Mouse (Mus musculus): ENCODE data around the gene Gucd1. TPM values are rescaled to one million over a fixed set of nuclear protein-coding genes. Genes with fewer than 3 reads are reported as not detected.
A peak's percentile ranks its signal among the peaks of the same experiment; 100 is the strongest.
"Not testable (repeated sequence)": the region's sequence is repeated elsewhere in the genome, so short reads cannot be mapped to it uniquely, and the experiment has no call there.

Gene Gucd1
- total RNA-seq, 2 experiments from 2014 or later, result 13.9 to 14.8 TPM

DNA sequence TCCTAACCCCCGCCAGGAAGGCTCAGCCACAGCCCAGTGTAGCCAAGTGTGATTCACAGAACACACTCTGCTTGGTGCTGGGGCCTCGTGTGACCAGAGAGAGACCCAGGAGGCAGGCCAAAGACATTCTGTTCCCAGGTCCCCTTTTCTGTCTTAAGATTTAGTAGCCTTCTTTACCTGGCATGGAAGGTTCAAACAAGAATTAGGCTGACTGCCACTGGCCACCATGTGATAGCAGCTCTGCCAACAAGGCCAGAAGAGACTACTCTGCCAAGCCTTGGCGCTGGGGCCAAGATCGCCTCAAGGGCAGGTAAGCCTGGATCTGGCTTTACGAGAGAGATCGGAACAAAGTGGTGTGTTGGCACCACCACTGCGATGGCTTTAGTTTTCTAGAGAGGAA, 7.3 kb downstream of the Gucd1 start:
- no peak for ATAC-seq (replicated peaks; ENCODE audit: low FRiP score, low TSS enrichment, poor library complexity, severe bottlenecking)

DNA sequence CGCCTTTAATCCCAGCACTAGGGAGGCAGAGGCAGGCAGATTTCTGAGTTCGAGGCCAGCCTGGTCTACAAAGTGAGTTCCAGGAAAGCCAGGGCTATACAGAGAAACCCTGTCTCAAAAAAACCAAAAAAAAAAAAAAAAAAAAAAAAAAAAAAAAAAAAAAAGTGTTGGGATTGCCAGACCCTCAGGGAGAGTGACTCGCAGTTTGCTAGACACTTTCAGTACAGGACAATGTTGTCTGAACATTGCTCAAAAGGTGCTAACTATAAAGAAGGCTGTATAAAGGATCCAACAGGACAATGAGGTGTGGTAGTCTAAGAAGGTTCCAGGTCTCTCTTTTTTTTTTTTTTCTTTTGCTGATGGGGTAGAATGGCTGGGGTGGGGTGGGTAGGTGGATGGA, 11.8 kb downstream of the Gucd1 start:
- ATAC-seq (replicated peaks; ENCODE audit: low FRiP score, low TSS enrichment, poor library complexity, severe bottlenecking), result not testable (repeated sequence)

DNA sequence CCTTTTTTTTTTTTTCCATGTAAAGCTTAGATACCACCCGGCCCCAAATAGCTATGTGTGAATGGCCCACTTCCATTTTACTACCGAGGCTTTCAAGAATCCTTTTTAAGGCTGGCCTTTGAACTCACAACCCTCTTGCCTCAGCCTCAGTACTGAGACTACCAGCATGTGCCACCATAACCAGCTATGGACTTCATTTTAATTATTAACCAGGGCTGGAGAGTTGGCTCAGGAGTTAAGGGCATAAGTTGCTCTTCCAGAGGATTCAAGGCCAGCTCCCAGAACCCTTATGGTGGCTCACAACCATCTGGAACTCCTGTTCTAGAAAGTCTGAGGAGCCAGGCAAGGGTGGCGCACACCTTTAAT, 12.7 kb downstream of the Gucd1 start:
- no peak for ATAC-seq (replicated peaks; ENCODE audit: low FRiP score, low TSS enrichment, poor library complexity, severe bottlenecking)

DNA sequence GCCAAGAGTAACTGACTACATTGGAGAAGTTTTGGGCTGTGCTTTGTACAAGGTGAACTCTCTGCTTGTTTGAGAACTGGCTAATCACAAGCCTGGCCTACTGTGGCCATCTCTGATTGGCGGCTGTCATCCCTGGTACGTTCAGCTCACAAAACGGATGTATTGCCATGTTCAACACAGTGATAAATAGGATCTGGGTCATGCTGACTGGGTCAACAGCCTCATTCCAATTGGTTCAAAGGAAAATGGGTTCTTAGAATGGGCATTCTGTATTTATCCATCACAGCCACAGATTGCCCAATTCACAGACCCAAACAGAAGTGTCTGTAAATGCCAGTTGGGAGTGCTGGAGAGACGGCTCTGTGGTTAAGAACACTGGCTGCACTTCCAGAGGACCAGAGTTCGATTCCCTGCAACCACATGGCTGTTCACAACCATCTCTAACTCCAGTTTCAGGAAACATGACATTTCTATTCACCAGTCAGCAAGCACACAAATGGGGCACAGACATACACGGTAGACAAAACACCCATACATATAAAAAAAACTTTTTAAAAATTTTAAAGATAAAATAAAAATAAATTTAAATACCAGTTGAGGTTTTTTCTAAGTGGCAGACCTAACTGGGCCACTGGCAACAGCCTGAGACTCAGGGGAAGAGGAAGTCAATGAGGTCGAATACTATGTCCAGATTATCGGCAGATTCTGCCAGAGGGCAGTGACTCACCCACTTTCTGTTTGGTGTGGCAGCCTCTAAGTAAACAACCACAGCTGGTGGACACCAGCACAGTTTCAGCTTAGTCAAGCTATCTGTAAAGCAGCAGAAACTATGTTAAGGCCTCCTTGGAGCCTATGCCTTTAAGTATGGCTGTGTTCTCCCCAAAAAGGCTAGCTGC, 13.3 kb downstream of the Gucd1 start:
- ATAC-seq (replicated peaks; ENCODE audit: low FRiP score, low TSS enrichment, poor library complexity, severe bottlenecking), result 0 out of 2 replicates have a peak, but pooled peaks have one; percentile 20

DNA sequence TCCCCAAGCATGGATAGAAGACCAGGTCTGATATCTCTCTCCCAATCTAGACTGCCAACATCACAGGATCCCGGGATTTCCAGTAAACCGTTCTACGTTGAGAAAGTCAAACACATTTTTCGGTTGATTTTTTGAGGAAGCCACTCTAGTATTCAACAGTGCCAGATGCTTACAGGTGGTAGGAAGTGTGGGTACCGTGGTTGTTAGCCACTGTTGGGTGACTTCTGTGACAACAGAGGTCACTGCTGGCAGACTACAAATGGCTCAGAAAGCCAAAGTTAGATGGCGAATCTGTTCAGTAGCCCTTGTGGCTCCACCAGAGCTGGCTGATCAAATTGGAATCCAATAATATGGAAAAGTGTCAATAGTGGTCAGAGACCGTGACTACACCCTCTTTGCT, 14.1 kb downstream of the Gucd1 start:
- no peak for ATAC-seq (replicated peaks; ENCODE audit: low FRiP score, low TSS enrichment, poor library complexity, severe bottlenecking)

DNA sequence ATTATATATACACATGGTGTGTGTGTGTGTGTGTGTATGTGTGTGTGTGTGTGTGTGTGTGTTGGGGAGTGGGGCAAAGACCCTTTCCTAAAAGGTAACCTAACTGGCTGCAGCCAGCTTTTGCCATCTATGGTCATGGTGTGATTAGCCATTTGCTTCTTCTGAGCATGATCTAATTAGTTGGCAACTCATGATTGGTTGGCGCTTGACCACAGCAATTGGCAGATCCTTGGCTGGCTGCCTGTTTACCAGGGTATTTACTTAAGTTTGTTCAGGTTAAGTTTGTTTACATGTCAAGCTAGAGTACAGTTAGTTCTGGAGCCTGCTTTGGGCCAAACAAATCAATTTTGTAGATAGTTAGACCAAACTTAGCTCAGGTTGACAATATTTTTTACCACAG, 16.1 kb downstream of the Gucd1 start:
- ATAC-seq (replicated peaks; ENCODE audit: low FRiP score, low TSS enrichment, poor library complexity, severe bottlenecking), result no peak

DNA sequence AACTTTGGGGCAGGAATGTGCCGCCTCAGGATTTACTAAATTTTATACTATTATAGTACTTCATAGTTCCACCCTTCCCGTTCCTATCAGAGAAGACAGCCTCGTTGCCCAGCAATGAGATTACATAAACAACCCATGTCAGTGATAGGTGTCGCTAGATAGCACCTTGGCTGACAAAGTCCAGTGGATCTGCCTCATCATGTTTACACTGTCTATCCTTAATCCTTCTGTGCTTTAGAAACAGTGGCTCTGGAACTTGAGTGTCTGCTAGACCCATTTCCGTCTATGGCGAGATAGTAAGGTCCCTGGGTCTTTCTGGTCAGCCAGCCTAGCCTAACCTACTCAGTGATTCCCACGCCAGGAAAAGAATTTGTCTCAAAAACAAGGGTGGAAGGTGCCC, 17.4 kb downstream of the Gucd1 start:
- peak; percentile 89 for ATAC-seq (replicated peaks; ENCODE audit: low FRiP score, low TSS enrichment, poor library complexity, severe bottlenecking)

DNA sequence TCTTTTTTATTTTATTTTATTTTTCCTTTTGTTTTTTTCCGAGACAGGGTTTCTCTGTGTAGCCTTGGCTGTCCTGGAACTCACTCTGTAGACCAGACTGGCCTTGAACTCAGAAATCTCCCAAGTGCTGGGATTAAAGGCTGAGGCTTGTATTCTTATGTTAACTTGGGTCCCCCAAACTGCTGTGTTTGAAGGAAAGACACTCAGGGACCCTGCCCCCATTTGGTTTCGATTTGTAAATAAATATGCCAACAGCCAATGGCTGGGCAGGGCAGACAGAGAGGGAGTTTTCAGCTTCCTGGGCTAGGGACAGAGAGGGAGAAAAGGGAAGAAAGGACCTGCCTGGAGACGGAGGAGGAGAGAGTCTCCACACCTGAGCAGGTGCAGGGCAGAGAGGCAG, 18.0 kb downstream of the Gucd1 start:
- ATAC-seq (replicated peaks; ENCODE audit: low FRiP score, low TSS enrichment, poor library complexity, severe bottlenecking), result no peak

DNA sequence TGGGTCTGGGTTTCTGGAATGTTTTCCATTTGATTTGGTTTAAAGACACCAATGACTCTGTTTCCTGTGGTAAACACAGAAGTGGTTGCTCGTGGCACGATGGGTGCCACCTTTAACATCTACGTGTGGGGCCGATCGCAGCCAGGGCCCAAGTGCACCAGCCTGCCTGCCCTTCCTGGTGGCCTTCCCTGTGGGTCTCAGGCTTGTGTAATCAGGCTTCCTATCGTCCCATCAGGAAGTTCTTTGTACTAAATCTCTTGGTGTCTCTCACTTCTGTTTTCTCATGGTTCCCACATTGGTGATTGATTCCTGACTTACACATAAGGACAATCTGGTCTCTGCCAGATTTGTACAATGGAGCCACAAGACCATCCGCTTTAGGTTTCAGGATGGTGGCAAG, 18.6 kb downstream of the Gucd1 start:
- not testable (repeated sequence) for ATAC-seq (replicated peaks; ENCODE audit: low FRiP score, low TSS enrichment, poor library complexity, severe bottlenecking)

DNA sequence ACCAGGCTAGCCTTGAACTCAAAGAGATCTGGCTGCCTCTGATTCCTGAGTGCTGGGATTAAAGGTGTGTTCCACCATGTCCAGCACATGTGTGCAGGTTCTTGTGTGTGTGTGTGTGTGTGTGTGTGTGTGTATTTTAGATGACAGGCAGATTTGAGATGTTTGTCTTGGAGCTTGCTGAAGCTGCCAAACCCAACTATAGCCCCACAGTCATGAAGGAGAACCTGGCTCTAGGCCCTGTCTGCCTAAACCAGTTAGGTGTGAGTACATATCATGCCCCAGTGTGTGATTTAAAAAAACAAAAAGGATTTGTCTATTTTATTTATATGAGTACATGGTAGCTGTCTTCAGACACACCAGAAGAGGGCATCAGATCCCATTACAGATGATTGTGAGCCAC, 21.9 kb downstream of the Gucd1 start:
- no peak for ATAC-seq (replicated peaks; ENCODE audit: low FRiP score, low TSS enrichment, poor library complexity, severe bottlenecking)

DNA sequence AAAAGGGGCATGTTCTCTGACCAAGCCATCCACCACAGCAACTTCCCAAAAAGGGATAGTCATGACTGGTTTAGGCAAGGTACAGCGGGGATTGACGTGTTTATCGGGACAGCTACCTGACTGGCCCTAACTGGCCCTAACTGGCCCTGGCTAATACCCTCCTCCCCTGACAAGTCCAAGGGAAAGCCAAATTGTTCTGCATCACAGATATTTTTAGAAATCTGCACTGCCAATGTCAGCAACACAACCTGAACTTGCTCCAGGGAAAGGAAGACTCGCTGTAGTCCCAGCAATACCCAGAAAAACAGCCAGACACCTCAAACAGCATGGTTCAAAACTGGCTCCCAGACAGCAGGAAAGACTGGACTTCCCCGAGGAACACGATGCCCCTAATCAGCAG, 22.5 kb downstream of the Gucd1 start:
- no peak for ATAC-seq (replicated peaks; ENCODE audit: low FRiP score, low TSS enrichment, poor library complexity, severe bottlenecking)

DNA sequence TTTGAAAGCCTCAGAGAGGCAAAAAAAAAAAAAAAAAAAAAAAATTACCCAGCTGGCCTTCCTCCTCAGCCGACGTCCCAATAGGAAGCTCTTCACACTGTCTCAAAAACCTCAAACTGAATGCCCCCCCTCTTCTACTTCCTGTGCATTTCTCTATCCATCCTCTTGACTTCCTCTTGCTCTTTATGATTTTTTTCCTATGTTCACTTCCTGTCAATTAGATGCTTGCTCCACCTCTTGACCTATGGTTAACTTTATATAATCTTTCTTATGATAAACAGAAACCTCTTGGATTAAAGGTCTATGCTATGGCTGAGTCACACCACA, 25.9 kb downstream of the Gucd1 start:
- no peak for ATAC-seq (replicated peaks; ENCODE audit: low FRiP score, low TSS enrichment, poor library complexity, severe bottlenecking)

DNA sequence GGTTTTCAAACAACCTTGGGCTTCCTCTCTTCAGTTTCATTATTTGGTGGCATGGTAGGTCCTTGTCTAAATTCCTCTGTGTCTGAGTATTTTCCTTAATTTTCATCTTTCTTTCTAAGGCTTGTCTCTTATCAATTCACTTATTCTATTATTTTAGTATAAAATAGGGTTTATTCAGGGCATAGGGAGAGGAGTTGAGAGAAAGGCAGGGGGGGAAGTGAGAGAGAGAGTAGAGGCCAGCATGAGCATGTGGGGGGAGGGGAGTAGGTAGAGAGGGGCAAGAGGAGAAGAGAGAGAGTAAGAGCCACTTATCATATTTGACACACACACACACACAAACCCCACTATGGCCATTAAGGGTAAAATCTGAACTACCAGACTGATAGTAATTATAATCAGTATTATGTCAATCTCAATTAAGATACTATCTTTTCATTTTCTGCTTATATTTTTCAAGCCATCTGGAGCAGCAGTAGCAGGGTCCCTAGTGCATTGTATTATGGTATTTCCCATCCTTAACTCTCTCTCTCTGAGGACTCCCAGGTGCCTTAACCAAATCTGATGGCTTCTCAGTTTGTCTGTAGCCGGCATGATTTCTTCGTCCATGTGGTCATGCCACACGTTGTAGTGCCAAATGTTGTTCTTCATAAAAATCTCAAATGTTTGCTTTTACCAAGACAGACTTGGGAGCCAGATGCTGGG, 26.4 kb downstream of the Gucd1 start:
- no peak for ATAC-seq (replicated peaks; ENCODE audit: low FRiP score, low TSS enrichment, poor library complexity, severe bottlenecking)

DNA sequence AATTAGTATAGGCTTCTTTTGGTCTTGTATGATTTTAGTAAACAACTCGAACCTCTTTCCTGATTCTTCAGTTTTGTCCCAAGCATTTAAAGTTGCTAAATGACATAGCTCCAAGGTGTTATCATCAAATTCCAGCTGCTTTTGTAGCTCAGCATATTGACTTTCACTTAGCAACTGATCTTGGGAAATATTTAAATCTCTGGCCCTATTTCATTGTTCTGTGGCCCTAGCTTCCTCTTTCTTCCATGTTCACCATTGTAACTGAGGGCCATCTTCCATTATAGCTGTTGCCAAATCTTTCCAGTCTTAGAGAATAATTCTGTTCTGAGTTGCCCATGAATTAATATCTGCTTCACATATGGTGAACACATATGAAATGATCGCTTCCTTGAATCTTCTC, 27.0 kb downstream of the Gucd1 start:
- no peak for ATAC-seq (replicated peaks; ENCODE audit: low FRiP score, low TSS enrichment, poor library complexity, severe bottlenecking)

DNA sequence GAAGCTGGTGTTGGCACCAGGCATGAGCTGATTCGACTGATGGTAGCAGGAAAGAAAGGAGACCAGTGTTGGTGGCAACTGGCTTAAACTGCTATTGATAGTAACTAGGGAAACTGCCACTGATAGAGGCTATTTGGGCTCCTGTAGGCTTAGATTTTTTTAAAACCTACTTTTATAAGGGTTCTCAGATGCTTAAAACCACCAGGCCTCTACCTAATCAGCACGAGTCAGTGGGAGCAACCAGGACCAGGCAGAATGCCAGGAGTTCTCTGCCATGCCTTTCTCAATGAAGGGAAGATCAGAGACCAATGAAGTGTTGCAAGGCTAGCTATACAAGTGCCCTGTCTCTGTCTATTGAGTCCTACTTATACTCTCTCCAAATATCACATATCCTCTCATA, 28.2 kb downstream of the Gucd1 start:
- ATAC-seq (replicated peaks; ENCODE audit: low FRiP score, low TSS enrichment, poor library complexity, severe bottlenecking), result peak; percentile 80

DNA sequence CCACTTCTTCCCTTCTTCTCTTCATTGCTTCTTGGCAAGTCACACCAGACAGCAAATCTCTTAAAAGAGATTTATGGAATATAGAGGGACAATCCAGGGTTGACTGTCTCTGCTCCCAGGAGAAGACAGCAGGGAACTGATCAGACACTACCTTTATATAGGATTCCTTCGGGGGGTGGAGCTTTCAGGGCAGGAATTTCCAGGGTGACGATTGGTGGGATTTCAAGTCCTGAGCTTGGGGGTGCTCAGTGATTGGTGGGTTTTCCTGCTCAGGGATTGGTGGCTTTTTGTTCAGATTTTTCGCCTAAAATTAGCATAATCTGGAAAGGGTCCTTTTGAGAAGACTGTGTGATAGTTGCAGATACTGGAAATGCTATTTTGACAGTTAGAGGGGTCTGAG, 30.6 kb downstream of the Gucd1 start:
- no peak for ATAC-seq (replicated peaks; ENCODE audit: low FRiP score, low TSS enrichment, poor library complexity, severe bottlenecking)

DNA sequence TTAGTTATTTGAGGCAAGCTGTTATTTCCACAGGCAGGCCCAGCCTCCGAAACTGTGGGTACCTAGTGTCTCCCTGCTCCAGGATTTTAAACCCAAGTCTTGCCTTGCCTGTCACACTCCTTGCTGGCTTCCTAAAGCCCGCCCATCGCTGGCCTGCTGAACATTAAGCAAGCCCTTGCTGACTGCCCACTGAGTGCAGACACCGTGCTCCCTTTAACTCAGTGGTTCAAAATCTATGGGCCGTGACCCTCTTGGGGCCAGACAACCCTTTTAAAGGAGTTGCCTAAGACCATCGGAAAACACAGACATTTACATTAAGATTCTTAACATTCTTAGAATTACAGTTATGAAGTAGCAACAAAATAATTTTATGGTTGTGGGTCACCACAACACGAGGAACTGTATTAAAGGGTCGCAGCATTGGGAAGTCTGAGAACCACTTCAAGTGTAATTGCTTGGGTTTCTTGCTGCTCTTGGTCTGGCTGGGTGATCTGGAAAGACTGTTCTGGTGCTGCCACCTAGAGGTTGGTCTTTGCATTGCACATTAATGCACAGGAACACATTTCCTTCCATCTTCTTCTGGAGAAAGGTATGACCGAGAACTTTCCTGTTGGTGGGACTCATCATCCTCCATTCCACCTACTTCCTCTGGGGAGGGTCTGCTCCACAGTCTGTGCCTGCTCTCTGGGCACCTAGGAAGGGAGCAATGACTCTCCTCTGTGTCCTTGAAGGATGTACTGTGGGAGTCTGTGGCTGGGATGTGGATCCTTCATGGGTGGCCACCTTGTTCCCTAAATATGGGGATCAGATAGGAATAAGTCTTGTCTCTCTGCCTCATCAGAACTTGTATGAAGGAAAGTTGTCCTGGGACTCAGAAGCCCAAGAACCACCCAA, 31.4 kb downstream of the Gucd1 start:
- peak; percentile 64; the same call in 1 of the 2 replicates for ATAC-seq (replicated peaks; ENCODE audit: low FRiP score, low TSS enrichment, poor library complexity, severe bottlenecking)

DNA sequence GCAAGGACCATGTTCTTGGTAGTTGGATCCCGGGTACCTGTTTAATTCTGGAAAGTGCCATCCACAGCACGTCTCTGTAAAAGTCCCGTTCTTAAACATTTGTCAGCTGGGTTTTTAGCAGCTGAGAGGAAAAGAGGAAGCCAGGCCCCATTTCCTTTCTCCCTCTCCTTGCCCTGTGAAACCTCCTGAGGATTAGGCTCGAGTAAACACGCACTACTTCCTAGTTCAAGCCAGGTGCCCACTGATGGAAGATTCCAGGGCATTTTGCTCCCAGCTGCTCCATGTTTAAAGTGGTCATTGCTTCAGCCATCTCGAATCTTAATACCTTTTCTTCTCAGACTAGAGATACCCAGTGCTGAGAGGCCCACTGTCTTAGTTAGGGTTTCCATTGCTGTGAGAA, 33.0 kb downstream of the Gucd1 start:
- no peak for ATAC-seq (replicated peaks; ENCODE audit: low FRiP score, low TSS enrichment, poor library complexity, severe bottlenecking)

DNA sequence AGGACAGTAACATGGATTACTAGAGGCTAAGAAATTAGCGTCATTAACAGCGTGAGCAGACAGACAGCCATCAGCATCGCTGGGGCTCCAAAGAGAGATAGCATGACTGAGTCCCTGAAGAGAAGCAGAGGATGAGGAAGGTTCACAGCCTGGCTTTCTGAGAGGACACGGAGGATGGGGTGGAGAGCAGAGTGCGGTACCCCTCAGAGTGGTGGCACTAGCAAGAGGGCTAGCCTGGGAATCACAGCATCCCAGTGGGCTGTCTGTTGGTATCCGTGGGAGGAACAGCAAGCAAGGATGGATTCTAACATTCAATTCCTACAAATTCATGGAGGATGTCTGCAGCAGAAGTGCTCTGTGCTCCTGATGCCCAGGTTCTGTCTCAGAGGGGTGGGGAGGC, 33.7 kb downstream of the Gucd1 start:
- ATAC-seq (replicated peaks; ENCODE audit: low FRiP score, low TSS enrichment, poor library complexity, severe bottlenecking), result no peak

DNA sequence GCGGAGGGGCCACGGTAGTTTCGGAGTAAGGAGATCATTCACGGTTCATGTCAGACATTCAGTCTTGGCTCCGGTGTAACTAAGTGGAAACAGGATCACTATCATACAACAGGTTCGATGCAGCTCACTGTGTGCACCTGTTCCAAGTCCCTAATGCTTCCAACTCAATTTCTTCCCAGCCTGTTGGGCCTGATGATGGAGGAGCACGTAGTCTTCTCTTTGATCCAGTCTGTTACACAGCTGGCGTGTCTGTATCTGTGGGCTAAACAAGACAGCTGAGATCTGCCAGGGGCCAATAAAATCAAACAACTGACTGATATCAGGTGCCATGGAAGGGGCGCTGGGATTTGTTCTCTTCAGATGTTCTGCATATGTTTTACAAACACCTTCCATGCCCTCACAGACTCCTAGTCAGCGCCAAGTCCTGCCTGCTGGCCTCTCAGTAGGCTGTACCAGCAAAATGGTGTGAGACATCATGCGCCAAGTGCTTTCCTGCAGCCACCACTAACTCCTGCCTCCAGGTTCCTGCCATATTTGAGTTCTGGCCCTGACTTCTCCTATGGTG, 34.8 kb downstream of the Gucd1 start:
- no peak for ATAC-seq (replicated peaks; ENCODE audit: low FRiP score, low TSS enrichment, poor library complexity, severe bottlenecking)
